ENCODE assay signal across 23 mouse cellular contexts in genomic region chr6:4009548-4009947, GRCm38 (mm10). TPM values are rescaled to one million over a fixed set of nuclear protein-coding genes. Genes with fewer than 3 reads are reported as not detected.
DNase-seq lines count a peak whose midpoint lies in the region; ATAC-seq and TF ChIP-seq lines count a peak whose summit lies in the region.
"Had no signal": no experiment of that assay in that cellular context is flagged by ENCODE, and none has a peak within 500 bp of the region (broad histone marks: within the 10 kb centered on the region; RNA-seq: fewer than 3 reads in every experiment).

No protein-coding gene starts in this region.

- H3K4me2 ChIP-seq in kidney, postnatal 0 days (ENCODE audit: low read length) = no peak overlapping the region
- H3K4me2 ChIP-seq: hindbrain, embryonic 14.5 days; limb, embryonic 15.5 days; neural tube, embryonic 15.5 days had no signal

- H3K9me3 ChIP-seq in kidney, postnatal 0 days (replicated peaks; ENCODE audit: low read length) = no peaks in the 10 kb centered on the region
- H3K9me3 ChIP-seq: limb, embryonic 15.5 days; neural tube, embryonic 15.5 days had no signal

- H3K36me3 ChIP-seq in kidney, postnatal 0 days (ENCODE audit: insufficient read depth, low read length) = no peaks in the 10 kb centered on the region
- H3K36me3 ChIP-seq: limb, embryonic 15.5 days; neural tube, embryonic 15.5 days had no signal

- H3K27ac ChIP-seq in brown adipose tissue, adult 24 weeks (replicated peaks; ENCODE audit: low read depth, low read length) = peak overlapping the region; percentile 75
- H3K27ac ChIP-seq in kidney, postnatal 0 days = no peak overlapping the region
- H3K27ac ChIP-seq: hindbrain, embryonic 14.5 days; limb, embryonic 15.5 days; neural tube, embryonic 15.5 days had no signal

- TF ChIP-seq CTCF in kidney, postnatal 0 days (IDR thresholded peaks at IDR 0.05; ENCODE audit: low read depth) = no peak

- intact Hi-C loops in heart, postnatal 14 days (cut with DNase I) = no loop called here

- no peak overlapping the region for H3K9ac ChIP-seq in kidney, postnatal 0 days (ENCODE audit: low read depth, low read length)
- H3K9ac ChIP-seq: hindbrain, embryonic 14.5 days; limb, embryonic 15.5 days; neural tube, embryonic 15.5 days had no signal

- H3K27me3 ChIP-seq in kidney, postnatal 0 days (ENCODE audit: insufficient read depth, low read length) = no peaks in the 10 kb centered on the region
- H3K27me3 ChIP-seq: limb, embryonic 15.5 days; neural tube, embryonic 15.5 days had no signal

- no peak overlapping the region for H3K4me3 ChIP-seq in brown adipose tissue, adult 24 weeks (ENCODE audit: insufficient read depth, low read depth, low read length)
- H3K4me3 ChIP-seq in kidney, postnatal 0 days (replicated peaks; ENCODE audit: low read depth, low read length) = no peak overlapping the region
- H3K4me3 ChIP-seq: limb, embryonic 15.5 days; myocyte; neural tube, embryonic 15.5 days had no signal

- peaks cover 2% of the 10 kb centered on the region; the same call in 1 of the 2 replicates for H3K4me1 ChIP-seq in brown adipose tissue, adult 24 weeks (ENCODE audit: control insufficient read depth, insufficient read depth, insufficient read length, low read length)
- H3K4me1 ChIP-seq in kidney, postnatal 0 days (replicated peaks; ENCODE audit: insufficient read depth, low read length) = no peaks in the 10 kb centered on the region
- H3K4me1 ChIP-seq: neural tube, embryonic 15.5 days had no signal

- no peak for ATAC-seq in kidney, postnatal 0 days (replicated peaks; ENCODE audit: low FRiP score, low read depth)
- ATAC-seq: forebrain, embryonic 14.5 days; intestine, postnatal 0 days had no signal

- peak; percentile 18 for DNase-seq in embryo, embryonic 10.5 days (ENCODE audit: low spot score)
- no peak for DNase-seq in embryo, embryonic 11 days
- peak; percentile 65 to 88 for DNase-seq in heart, adult 9 months (ENCODE audit: low spot score in 2 of 2)
- DNase-seq in heart, postnatal 14 days = no peak
- peak; percentile 54 for DNase-seq in kidney, postnatal 0 days (ENCODE audit: low spot score)
- DNase-seq in adrenal gland, adult 8-10 months = no peak
- no peak for DNase-seq in urinary bladder, adult 2 months (ENCODE audit: low spot score)
- DNase-seq: cerebellum, postnatal 10 days; layer of hippocampus, adult 9-11 months; midbrain, embryonic 14.5 days; thymus, postnatal 36 days had no signal

RNA-seq across cellular contexts. Expression of gene Gng11, which starts 5.8 kb away (rescaled TPM):
- total RNA-seq in heart, postnatal 14 days (2021) = 10 to 100 TPM; 78.8 to 88.5 TPM
- 82.4 and 105 TPM in 2 replicates for polyA plus RNA-seq in brown adipose tissue, adult 24 weeks (2012; ENCODE audit: insufficient read depth, insufficient read length, missing spikeins)
- polyA plus RNA-seq in kidney, postnatal 0 days (2015; fragmentation: Nextera tagmentation; extraction: Ambion mirVana) = 107 and 129 TPM in 2 replicates
- 10 to 100 TPM; 23.1 to 45.2 (median 35.0) TPM for total RNA-seq in adrenal gland, adult 8-10 months (2022)
- polyA plus RNA-seq in urinary bladder, adult 2 months (2012; rRNA removed) = 47.8 and 50.5 TPM in 2 replicates
- total RNA-seq: MEL had no signal

RNA-seq across cellular contexts. Expression of gene Gngt1, which starts 16.0 kb away (rescaled TPM):
- total RNA-seq in heart, postnatal 14 days (2021) = not detected
- not detected in 2 replicates for polyA plus RNA-seq in brown adipose tissue, adult 24 weeks (2012; ENCODE audit: insufficient read depth, insufficient read length, missing spikeins)
- 0.09 TPM in 1 of 2 replicates, not detected in the other for polyA plus RNA-seq in kidney, postnatal 0 days (2015; fragmentation: Nextera tagmentation; extraction: Ambion mirVana)
- not detected for total RNA-seq in adrenal gland, adult 8-10 months (2022)
- polyA plus RNA-seq in urinary bladder, adult 2 months (2012; rRNA removed) = not detected in 2 replicates
- total RNA-seq: granulocyte monocyte progenitor cell, adult 5-6 weeks; megakaryocyte, adult 5-6 weeks; MEL had no signal
- polyA plus RNA-seq: forebrain, embryonic 14.5 days; hindbrain, embryonic 14.5 days; intestine, postnatal 0 days; limb, embryonic 15.5 days; liver, embryonic 16.5 days; midbrain, embryonic 14.5 days; myocyte; neural tube, embryonic 15.5 days; testis, adult 2 months had no signal

RNA-seq across cellular contexts. Expression of gene Tfpi2, which starts 20.8 kb away (rescaled TPM):
- total RNA-seq in heart, postnatal 14 days (2021) = 1 to 10 TPM; 2.2 to 2.4 TPM
- polyA plus RNA-seq in brown adipose tissue, adult 24 weeks (2012; ENCODE audit: insufficient read depth, insufficient read length, missing spikeins) = 0.75 and 1.1 TPM in 2 replicates
- 5.5 and 6.3 TPM in 2 replicates for polyA plus RNA-seq in kidney, postnatal 0 days (2015; fragmentation: Nextera tagmentation; extraction: Ambion mirVana)
- 1 to 10 TPM in 3 of 4 experiments, under 1 TPM in 1; 0.75 to 1.6 (median 1.2) TPM for total RNA-seq in adrenal gland, adult 8-10 months (2022)
- 3.8 and 3.9 TPM in 2 replicates for polyA plus RNA-seq in urinary bladder, adult 2 months (2012; rRNA removed)
- total RNA-seq: MEL had no signal
- polyA plus RNA-seq: testis, adult 2 months had no signal

Comparison
In these comparisons a context has a peak if more than half of its experiments do, and no peak if none do; other contexts are left out.
1. DNase-seq: peak in embryo, embryonic 10.5 days (single experiment), heart, adult 9 months (2 of 2) and kidney, postnatal 0 days (single experiment); none in embryo, embryonic 11 days (single experiment), heart, postnatal 14 days (0 of 2), adrenal gland, adult 8-10 months (single experiment) and urinary bladder, adult 2 months (single experiment).